Mouse (Mus musculus) ovary, adult 2 months (tissue): ENCODE results near the gene Rbm17. TPM values are rescaled to one million over a fixed set of nuclear protein-coding genes. Genes with fewer than 3 reads are reported as not detected.

Experiments
- polyA plus RNA-seq: library from polyadenylated mRNA; depleted of rRNA; stranded (reverse); fragments of >200 nt; gene quantifications from 2 replicates; pipeline ENCODE4 v1.2.3, GENCODE M21; 2012; rRNA removed

The Rbm17 gene
- 26.1 and 51.6 TPM in 2 replicates for polyA plus RNA-seq

DNA sequence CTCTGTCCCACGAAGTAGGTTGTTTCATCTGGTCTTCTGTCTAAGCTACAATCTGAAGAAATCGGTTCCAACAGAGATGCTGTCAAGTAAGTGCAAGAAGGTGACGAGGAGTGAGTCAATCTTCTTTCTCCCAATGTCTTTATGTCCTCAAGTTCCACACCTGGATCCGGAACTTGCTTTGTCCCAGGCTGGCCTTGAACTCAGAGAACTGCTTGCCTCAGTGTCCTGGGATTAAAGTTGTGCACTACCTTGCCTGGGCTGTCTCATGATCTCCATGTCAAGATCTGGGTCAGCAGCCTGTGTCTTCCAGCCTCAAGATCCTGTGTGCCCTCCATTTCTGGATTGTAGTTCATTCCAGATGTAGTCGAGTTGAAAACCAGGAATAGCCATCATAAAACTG, at the start of gene Rbm17:
TSS of gene Rbm17 (minus strand) at position 101 of the 400 bp plus-strand sequence.

DNA sequence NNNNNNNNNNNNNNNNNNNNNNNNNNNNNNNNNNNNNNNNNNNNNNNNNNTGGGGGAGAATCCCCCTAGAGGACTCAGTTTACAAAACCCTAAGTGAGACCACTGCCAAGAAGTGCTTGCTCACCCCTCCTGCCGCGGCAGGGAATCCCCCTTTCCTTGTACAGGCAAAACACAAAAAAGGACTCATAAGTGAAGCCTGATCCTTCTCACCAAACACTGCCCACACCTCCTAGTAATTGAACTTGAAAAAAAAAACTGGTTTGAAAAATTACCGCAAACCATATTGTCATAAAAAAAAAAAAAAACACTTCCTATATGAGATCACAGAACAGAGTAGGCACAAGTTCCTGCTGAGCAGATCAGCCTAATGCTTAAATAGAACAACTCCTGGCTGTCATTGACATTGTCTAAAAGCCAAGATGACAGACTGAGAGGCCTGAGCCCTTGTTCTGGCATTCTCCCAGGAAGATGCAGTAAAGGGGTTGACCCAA, 38.5 kb upstream of the Rbm17 start, which contains the start of gene Il2ra:
TSS of gene Il2ra (plus strand) at position 357 of the 491 bp plus-strand sequence.

DNA sequence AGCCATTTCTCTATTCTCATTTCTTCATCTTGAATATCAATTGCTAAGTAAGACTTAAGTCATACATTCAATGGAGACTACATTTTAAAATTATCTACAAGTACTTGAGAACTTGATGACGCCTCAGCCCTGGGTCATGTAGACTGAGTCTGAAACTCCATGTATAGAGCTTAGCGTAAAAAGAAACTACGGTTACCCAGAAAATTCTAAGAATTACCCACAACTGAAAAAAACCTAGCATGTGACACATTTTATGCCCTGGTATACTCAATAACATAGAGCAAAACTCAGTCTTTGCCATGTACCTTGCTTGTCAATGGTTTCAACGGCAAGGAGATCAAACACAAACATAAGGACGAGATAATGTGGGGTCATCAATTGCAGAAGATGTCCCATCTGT, 21.9 kb upstream of the Rbm17 start, which contains the start of gene Gm17490:
TSS of gene Gm17490 (minus strand) at position 375 of the 400 bp plus-strand sequence.

DNA sequence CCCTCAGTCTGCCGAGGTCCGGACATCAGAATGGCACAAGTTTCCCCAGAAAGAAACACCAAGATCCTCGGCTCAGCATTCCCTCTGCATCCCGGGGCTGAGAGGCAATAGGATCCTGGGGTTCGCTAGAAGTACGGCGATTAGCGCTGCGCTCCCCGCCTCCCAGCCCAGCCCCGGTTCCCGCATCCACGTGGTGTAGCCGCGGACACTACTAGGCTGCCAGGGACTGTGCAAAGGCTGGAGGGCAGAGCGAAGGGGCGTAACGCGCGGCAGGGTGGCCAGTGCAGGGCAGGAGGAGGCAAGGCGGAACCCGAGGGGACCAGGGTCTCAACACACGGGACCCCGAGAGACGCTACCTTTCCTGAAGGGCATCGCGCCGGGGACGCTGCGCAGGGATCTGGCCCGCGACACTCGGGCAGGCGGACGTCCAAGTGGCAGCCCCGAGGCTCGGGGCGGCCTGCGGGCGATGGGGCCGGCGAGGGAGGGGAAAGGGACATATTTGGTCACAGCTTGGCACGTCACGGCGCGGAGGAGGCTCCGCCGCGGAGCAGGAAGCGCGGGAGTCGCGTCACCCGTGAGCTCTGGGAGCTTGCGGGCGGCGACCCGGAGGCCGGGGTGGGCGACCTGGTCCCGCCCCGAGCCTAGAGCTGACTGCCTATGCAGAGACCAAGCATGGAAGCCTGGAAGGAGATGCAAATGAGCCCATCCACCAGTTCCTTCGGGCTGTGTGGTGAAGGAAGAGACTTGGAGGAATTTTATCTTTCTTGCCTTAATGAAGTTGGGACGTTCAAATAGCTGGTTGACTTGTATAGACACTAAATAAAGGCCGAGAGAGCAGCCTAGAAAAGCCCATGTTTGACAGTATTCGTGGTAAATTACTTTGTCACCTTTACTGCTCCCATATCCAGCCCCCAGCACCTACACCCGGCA, 50.2 kb downstream of the Rbm17 start, which contains the start of gene Pfkfb3:
TSS of gene Pfkfb3 (minus strand) at position 607 of the 930 bp plus-strand sequence.

Other genes starting within 250 kb of the Rbm17 start
- gene Pfkfb3, start 50.1 kb downstream of the Rbm17 start, polyA plus RNA-seq = 38.8 and 41.0 TPM in 2 replicates
- not detected in 2 replicates for gene Gm17490, start 22.1 kb upstream of the Rbm17 start, polyA plus RNA-seq
- gene Il2ra, start 38.7 kb upstream of the Rbm17 start, polyA plus RNA-seq = 0.10 and 0.12 TPM in 2 replicates
- gene Il15ra, start 101.1 kb upstream of the Rbm17 start, polyA plus RNA-seq = 31.0 and 39.7 TPM in 2 replicates
- 46.5 and 55.9 TPM in 2 replicates for gene Fbh1, start 173.4 kb upstream of the Rbm17 start, polyA plus RNA-seq
- 82.1 and 85.2 TPM in 2 replicates for gene Ankrd16, start 173.7 kb upstream of the Rbm17 start, polyA plus RNA-seq